Comparison of ENCODE assay signal across 8 mouse cellular contexts in genomic region chr17:83277948-83278924, GRCm38 (mm10).
DNase-seq lines count a peak whose midpoint lies in the region; ATAC-seq and TF ChIP-seq lines count a peak whose summit lies in the region.

No protein-coding gene starts in this region.

- H3K27me3 ChIP-seq in neural tube, embryonic 11.5 days (ENCODE audit: control insufficient read depth, insufficient read depth, low read length) = no peaks in the 10 kb centered on the region
- no peaks in the 10 kb centered on the region for H3K27me3 ChIP-seq in stomach, postnatal 0 days (ENCODE audit: control insufficient read depth, insufficient read depth, low read length)

- H3K9me3 ChIP-seq in neural tube, embryonic 11.5 days (ENCODE audit: control insufficient read depth, low read length) = no peaks in the 10 kb centered on the region
- H3K9me3 ChIP-seq in stomach, postnatal 0 days (ENCODE audit: control insufficient read depth, low read length) = no peaks in the 10 kb centered on the region

- H3K27ac ChIP-seq in neural tube, embryonic 11.5 days (ENCODE audit: low read depth, low read length) = 0 out of 2 replicates have a peak overlapping the region, but pooled peaks have one; percentile 51
- no peak overlapping the region for H3K27ac ChIP-seq in stomach, postnatal 0 days (replicated peaks)

- peaks cover 20% of the 10 kb centered on the region for H3K4me1 ChIP-seq in neural tube, embryonic 11.5 days (ENCODE audit: control insufficient read depth, insufficient read depth, low read length)
- H3K4me1 ChIP-seq in stomach, postnatal 0 days (replicated peaks; ENCODE audit: control insufficient read depth, insufficient read depth) = 0 out of 2 replicates have a peak, but pooled peaks cover 3% of the 10 kb centered on the region

- no peak overlapping the region for H3K4me3 ChIP-seq in neural tube, embryonic 11.5 days (ENCODE audit: low read depth, low read length)
- H3K4me3 ChIP-seq in stomach, postnatal 0 days (ENCODE audit: low read depth, low read length) = no peak overlapping the region

- peak; percentile 37 for TF ChIP-seq CTCF in stomach, postnatal 0 days (IDR thresholded peaks at IDR 0.05; ENCODE audit: low read depth)

- WGBS in neural tube, embryonic 11.5 days = 77% methylated on average over 14 of the region's 14 CpGs
- 78% methylated on average over 14 of the region's 14 CpGs for WGBS in stomach, postnatal 0 days

- no peak for DNase-seq in neural tube, embryonic 11.5 days (ENCODE audit: low spot score)
- DNase-seq in neural tube, embryonic 10.5 days (ENCODE audit: extremely low spot score, low spot score) = no peak
- no peak for DNase-seq in stomach, postnatal 0 days (ENCODE audit: low spot score)
- DNase-seq in ovary, postnatal 36 days (ENCODE audit: low spot score) = no peak
- DNase-seq in kidney, postnatal 4 days = no peak
- no peak for DNase-seq in kidney, adult 8-10 months

- no peak for ATAC-seq in neural tube, embryonic 11.5 days (ENCODE audit: insufficient read depth, low FRiP score, low TSS enrichment)
- peak; percentile 66 to 69 for ATAC-seq in hematopoietic stem cell, adult 5-6 weeks (replicated peaks in 1 of 2; ENCODE audit: insufficient read depth in 1 of 2, low FRiP score in 2 of 2, low TSS enrichment in 1 of 2, low read depth in 1 of 2, poor library complexity in 2 of 2, severe bottlenecking in 2 of 2)
- 0 out of 2 replicates have a peak, but pooled peaks have one; percentile 9 for ATAC-seq in megakaryocyte, adult 5-6 weeks (ENCODE audit: poor library complexity, severe bottlenecking)
- ATAC-seq in stomach, postnatal 0 days (ENCODE audit: low FRiP score, low TSS enrichment) = no peak

- no peak overlapping the region for H3K4me2 ChIP-seq in neural tube, embryonic 11.5 days (ENCODE audit: low read depth)
- H3K4me2 ChIP-seq in stomach, postnatal 0 days (replicated peaks; ENCODE audit: low read depth) = no peak overlapping the region; the same call in 1 of the 2 replicates

- no peaks in the 10 kb centered on the region for H3K36me3 ChIP-seq in neural tube, embryonic 11.5 days (ENCODE audit: control insufficient read depth, insufficient read depth, low read length)
- no peaks in the 10 kb centered on the region for H3K36me3 ChIP-seq in stomach, postnatal 0 days (ENCODE audit: control insufficient read depth, insufficient read depth, low read length)

- no peak for TF ChIP-seq EP300 in stomach, postnatal 0 days (optimal IDR thresholded peaks at IDR 0.05)

- H3K9ac ChIP-seq in neural tube, embryonic 11.5 days (ENCODE audit: low read length) = peak overlapping the region; percentile 56
- H3K9ac ChIP-seq in stomach, postnatal 0 days (ENCODE audit: low read length) = no peak overlapping the region

Comparison
In these comparisons a context has a peak if more than half of its experiments do, and no peak if none do; other contexts are left out.
1. ATAC-seq: peak in hematopoietic stem cell, adult 5-6 weeks (2 of 2) and megakaryocyte, adult 5-6 weeks (single experiment); none in neural tube, embryonic 11.5 days (single experiment) and stomach, postnatal 0 days (single experiment).